Mouse (Mus musculus): ENCODE results near the gene Plaur.

Gene Plaur

GRCm38 (mm10) chr7:24478911-24479310 lies 16.6 kb downstream of the Plaur start:
- WGBS = 91% methylated on average over 5 of the region's 5 CpGs

- 80% methylated on average over 2 of the region's 2 CpGs for WGBS
Measured at GRCm38 (mm10) chr7:24479685-24480084, 17.4 kb downstream of the Plaur start.

DNA sequence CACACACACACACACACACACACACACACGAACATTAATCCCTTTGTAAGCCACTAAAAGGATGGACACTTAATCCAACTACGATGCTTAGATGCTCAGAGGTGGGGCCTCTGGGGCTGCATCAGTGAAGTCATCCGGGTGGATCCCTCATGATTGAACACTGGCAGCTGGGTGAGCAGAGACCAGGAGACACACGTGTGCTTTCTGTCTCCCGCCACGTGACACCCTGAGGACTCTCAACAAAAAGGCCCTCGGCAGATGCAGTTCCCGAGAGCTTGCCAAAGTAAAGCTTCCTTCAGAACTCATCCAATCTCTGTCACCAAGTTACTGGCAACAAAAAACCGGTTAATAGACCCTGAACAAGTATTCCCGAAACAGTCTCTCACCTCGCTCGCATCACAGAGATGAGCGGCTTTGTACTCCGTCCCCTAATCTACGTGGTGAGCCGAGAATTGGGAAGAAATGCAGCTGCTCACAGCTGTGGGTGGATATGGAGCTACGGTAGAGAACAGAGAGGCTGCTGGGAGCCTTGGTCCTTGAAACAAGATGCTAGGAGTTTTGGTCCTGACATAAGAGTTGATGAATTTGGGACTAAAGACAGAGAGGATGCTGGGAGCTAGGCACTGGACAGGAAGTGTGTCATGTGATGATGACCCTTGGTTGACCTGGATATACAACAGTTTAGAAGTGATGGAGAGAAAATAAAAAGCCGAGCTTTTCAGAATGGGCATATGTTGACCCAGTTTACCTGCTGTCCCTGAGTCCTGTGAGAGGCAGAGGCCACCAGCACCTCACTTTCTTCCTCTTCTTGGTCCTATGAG lies 18.0 kb downstream of the Plaur start:
- 31% methylated on average over 18 of the region's 18 CpGs for WGBS

- 12% methylated on average over 14 of the region's 14 CpGs for WGBS
Measured at GRCm38 (mm10) chr7:24480986-24481473, 18.7 kb downstream of the Plaur start.

DNA sequence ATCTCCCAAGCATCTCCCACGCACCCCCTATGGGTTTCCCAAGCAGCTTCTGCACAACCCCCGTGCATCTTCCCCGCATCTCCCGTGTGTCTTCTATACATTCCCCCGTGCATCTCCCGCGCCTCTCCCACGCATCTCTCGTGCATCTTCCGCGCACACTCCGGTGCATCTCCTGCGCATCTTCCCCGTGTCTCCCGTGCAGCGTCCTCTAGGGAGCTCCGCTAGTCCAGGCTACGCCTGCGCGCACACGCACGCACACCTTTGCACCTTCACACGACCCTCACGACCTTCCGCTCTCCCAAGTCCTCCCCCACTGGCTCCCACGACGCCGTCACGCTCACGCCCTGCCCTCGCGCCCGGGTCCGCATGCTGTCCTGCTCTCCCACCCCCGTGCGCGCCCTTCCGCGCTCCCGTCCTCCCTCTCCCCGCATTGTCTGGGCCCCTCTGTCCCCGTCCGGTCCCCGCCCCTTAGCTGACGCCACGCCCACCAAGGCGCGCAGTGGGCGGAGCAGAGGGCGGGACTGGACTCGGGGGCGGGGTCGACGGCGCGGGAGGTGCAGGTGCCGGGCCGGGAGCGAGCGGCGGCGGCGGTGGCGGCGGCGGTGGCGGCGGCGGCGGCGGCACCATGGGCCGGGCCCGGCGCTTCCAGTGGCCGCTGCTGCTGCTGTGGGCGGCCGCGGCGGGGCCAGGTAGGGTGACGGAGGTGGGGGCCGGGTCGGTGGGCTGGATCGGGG lies 19.4 kb downstream of the Plaur start, which contains the start of gene Cadm4:
Gene Cadm4, plus strand, starts transcription at position 550 of the 734 bp plus-strand sequence.
- WGBS = 1% methylated on average over 83 of the region's 83 CpGs

GRCm38 (mm10) chr7:24482208-24483020 lies 20.1 kb downstream of the Plaur start:
- WGBS = 2% methylated on average over 31 of the region's 38 CpGs

DNA sequence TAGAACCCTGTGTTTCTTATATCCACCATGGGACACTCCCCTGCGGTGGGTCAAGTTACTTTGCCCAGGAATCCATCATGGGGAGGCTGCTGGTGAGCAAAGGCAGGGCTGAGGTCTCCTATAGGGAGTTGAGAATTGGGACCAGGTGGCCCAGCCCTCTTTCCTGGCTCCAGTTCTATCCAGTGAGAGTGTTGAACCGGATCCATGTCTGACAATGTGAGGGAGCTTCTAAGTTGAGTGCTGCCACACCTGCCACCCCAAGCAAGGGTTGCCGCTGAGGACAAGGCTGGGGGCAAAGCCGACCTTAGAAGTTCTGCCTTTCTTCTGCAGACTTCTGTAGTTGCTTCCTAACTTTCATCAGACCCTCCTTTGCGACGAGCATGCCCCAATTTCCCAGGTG lies 21.0 kb downstream of the Plaur start:
- 34% methylated on average over 6 of the region's 6 CpGs for WGBS

GRCm38 (mm10) chr7:24485481-24485880 lies 23.2 kb downstream of the Plaur start:
- WGBS = 40% methylated on average over 9 of the region's 9 CpGs

DNA sequence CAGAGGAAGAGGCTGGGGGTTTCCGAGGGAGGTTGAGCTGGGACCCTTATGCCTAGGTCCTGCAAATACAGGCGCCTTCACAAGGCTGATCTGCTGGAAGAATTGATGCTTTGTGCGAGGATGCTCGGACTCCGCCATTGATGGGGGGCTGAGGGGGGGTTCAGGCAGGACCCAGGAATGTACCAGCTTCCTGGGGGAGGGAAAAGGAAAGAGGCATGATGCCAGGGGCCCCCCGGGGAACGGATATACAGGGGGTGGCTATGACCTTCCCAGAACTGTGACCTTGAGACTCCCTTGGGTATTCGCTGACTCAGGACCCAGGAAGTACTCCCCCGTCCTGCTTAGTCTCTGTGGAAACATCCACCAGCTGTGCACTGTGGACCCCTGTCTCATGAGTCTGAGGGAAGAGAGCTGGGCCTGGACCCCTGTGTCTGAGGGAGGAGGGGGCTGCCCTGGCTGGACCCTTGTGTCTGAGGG lies 24.4 kb downstream of the Plaur start:
- whole genome bisulfite sequencing = 29% methylated on average over 9 of the region's 9 CpGs

GRCm38 (mm10) chr7:24487403-24487802 lies 25.1 kb downstream of the Plaur start:
- 22% methylated on average over 3 of the region's 3 CpGs for whole genome bisulfite sequencing

GRCm38 (mm10) chr7:24488303-24488702 lies 26.0 kb downstream of the Plaur start:
- 73% methylated on average over 8 of the region's 8 CpGs for WGBS

DNA sequence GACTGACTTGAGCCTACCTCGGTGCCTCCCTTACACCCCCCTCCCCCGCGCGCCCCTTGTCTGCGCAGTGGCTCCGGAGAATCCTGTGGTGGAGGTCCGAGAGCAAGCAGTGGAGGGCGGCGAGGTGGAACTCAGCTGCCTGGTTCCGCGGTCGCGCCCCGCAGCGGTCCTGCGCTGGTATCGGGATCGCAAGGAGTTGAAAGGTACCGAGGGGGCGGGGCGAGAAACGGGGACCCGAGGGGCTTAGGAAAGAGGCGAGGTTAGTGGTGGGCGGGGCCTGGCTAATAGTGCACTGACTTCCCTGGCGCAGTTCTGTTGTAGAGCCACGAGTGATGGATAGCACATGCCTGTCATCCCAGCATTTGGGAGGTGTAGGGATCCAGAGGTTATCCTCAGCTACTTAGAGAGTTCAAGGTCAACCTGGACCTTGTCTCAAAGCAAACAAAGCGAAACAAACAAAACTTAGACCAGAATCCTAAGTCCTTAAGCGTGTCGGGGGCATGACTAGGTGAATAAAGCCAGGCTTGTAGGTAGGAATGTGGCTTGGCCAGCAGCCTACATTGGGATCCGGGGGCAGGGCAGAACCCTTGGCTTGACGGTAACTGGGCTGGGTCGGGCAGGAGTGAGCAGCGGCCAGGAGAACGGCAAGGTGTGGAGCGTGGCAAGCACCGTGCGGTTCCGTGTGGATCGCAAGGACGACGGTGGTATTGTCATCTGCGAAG lies 37.7 kb downstream of the Plaur start:
- 46% methylated on average over 43 of the region's 43 CpGs for WGBS

DNA sequence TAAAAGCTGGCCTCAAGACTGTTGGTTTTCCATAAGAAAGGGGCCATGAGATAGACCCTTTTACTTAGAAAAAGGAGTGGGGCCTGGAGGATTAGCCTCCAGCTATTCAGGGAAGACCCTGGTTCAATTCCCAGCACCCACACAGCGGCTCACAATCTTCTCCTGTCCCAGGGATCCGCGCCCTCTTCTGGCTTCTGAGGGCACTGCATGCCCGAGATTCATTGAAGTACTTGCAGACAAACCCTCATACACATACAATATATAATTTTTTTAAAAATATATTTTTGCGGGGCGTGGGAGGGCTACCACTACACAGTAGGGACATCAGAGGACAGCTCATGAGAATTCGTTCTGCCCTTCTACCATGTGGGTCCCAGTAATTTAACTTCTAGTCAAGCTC lies 38.6 kb downstream of the Plaur start:
- WGBS = 47% methylated on average over 7 of the region's 7 CpGs

- 54% methylated on average over 21 of the region's 21 CpGs for WGBS
Measured at GRCm38 (mm10) chr7:24501492-24501891, 39.2 kb downstream of the Plaur start.

- 25% methylated on average over 10 of the region's 10 CpGs for WGBS
Measured at GRCm38 (mm10) chr7:24504004-24504403, 41.7 kb downstream of the Plaur start.

GRCm38 (mm10) chr7:24504868-24505267 lies 42.6 kb downstream of the Plaur start:
- WGBS = 40% methylated on average over 4 of the region's 4 CpGs

DNA sequence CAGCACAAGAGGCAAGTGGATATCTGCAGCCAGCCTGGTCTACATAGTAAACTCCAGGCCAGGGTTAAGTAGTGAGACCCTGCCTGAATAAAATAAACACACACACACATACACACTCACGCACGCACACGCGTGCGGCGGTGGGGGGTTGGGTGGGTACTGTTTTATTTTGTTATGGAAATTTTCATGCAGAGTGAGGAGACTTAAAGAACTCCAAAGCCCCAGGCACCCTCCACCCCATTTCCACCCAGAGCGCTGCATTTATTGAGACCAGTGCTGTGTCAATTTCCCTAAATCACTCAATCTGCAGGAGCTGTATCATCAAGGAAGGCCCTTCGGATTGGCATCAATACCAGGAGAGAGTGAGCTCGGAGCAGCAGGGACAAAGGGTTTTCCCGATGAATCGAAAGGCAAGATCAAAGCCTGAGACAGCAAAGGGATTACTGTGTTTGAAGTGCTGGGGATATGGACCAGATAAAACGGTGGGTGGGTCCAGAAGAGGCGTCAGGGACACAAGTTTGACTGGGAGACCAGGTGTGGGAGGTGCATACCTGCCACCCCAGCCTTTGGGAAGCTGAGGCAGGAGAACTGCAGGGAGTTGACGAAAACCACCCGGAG lies 43.3 kb downstream of the Plaur start:
- WGBS = 15% methylated on average over 15 of the region's 15 CpGs

DNA sequence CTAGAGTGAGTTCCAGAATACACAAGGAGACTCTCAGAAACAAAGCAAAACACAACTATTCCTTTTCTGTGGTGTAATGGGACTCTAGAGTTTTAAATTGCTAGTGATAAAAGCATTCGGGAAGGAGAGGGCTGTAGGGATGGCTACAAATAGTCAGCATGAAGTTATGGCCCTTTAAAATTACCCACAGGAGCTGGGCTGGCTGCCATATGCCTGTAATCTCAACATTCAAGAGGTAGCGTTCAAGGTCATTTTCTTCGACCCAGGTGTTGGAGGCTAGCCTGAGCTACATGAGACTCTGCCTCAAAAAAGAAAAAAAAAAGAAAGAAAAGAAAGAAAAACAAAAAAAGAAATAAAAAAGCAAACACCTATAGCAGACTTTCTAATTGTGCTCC lies 43.8 kb downstream of the Plaur start:
- 8% methylated on average over 3 of the region's 3 CpGs for WGBS

DNA sequence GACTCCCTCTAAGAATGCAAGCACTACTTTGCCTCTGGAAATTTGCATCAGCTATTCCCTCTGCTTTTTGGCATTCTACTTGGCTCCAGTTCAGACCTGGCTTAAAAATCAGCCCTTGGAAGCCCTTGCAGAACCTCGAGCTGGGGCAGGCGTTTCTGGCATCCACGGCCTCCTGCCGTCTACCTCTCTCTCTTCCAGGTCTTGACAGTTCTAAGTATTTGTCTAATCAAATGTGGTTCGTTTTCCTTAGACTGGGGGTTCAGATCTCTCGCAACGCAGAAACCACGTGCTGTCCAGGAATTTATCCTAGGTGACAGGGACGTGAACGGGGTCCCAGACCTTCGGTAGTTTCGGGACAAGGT lies 44.2 kb downstream of the Plaur start:
- 2% methylated on average over 12 of the region's 12 CpGs for WGBS

GRCm38 (mm10) chr7:24506838-24507725 lies 44.8 kb downstream of the Plaur start, which contains the start of gene Zfp428:
TSS of gene Zfp428 (plus strand) at chr7:24507006.
- under 1% methylated on average over 84 of the region's 84 CpGs for WGBS
